Mouse (Mus musculus): Measurements from ENCODE around the gene Lrrn2. TPM values are rescaled to one million over a fixed set of nuclear protein-coding genes. Genes with fewer than 3 reads are reported as not detected.

The Lrrn2 gene
- polyA plus RNA-seq, 1 experiment from 2014 or later = 36.5 TPM

GRCm38 (mm10) chr1:132892065-132892464 lies 12.0 kb downstream of the Lrrn2 start:
- peaks cover 9% of the 10 kb centered on the region for H3K4me1 ChIP-seq (ENCODE audit: control insufficient read depth, insufficient read depth, low read length)
- DNase-seq (no peak), ATAC-seq (ENCODE audit: low FRiP score, low TSS enrichment) (no peak)
- H3K27me3 ChIP-seq (ENCODE audit: control insufficient read depth, insufficient read depth, low read length) = no peaks in the 10 kb centered on the region
- no peak overlapping the region for H3K27ac ChIP-seq (replicated peaks; ENCODE audit: low read depth, low read length)
- no peaks in the 10 kb centered on the region for H3K9me3 ChIP-seq (ENCODE audit: control insufficient read depth, low read length)
- no peak overlapping the region for H3K9ac ChIP-seq (replicated peaks; ENCODE audit: low read length)
- WGBS = 91% methylated on average over 2 of the region's 2 CpGs
- peaks cover 7% of the 10 kb centered on the region; the same call in 1 of the 2 replicates for H3K36me3 ChIP-seq (ENCODE audit: control insufficient read depth, insufficient read depth, low read length)
- H3K4me2 ChIP-seq (ENCODE audit: low read length) = no peak overlapping the region
- no peak overlapping the region for H3K4me3 ChIP-seq (replicated peaks; ENCODE audit: low read depth, low read length)

DNA sequence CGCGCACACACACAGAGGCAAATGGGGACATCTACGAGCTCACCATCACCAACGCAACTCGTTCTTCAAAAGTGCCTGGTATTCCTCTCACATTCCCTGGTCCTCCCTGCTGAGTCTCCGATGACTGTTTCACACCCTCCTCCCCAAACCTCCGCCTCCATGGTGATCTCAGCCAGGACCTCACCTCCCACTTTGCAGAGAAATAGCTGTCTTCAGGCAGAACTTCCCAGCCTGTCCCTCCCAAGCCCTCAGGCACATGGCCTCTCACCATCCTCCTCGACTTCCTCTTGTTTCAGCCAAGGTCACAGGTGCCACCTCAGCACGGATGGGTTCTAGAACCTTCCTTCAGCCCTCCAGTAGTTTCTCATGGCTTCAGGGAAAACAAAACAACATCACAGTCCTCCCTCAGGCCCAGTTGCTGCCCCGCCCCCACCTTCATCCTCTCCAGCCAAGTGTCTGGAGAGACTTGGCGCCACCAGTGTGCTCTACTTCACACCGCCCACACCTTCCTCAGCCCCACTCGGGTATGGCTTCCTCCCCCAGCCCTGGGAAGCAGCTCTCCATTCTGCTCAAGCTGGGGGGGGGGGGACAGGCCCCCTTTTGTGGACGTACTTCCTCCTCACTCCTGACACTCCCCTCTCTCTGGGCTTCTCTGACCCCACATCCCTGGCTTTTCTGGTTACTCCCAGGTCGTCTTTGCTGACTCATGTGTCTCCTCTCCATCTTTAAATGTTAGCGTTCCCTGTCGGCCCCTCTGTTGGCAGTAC lies 13.4 kb downstream of the Lrrn2 start:
- Histone ChIP-seq H3K4me1 (ENCODE audit: control insufficient read depth, insufficient read depth, low read length) (peaks cover 9% of the 10 kb centered on the region), H3K36me3 (ENCODE audit: control insufficient read depth, insufficient read depth, low read length) (peaks cover 7% of the 10 kb centered on the region; the same call in 1 of the 2 replicates), H3K27me3 (ENCODE audit: control insufficient read depth, insufficient read depth, low read length) (no peaks in the 10 kb centered on the region), H3K4me3 (replicated peaks; ENCODE audit: low read depth, low read length) (no peak overlapping the region), H3K4me2 (ENCODE audit: low read length) (no peak overlapping the region), H3K9ac (replicated peaks; ENCODE audit: low read length) (no peak overlapping the region), H3K27ac (replicated peaks; ENCODE audit: low read depth, low read length) (no peak overlapping the region), H3K9me3 (ENCODE audit: control insufficient read depth, low read length) (no peaks in the 10 kb centered on the region)
- ATAC-seq (ENCODE audit: low FRiP score, low TSS enrichment) (no peak), DNase-seq (no peak)
- WGBS = 85% methylated on average over 17 of the region's 17 CpGs

DNA sequence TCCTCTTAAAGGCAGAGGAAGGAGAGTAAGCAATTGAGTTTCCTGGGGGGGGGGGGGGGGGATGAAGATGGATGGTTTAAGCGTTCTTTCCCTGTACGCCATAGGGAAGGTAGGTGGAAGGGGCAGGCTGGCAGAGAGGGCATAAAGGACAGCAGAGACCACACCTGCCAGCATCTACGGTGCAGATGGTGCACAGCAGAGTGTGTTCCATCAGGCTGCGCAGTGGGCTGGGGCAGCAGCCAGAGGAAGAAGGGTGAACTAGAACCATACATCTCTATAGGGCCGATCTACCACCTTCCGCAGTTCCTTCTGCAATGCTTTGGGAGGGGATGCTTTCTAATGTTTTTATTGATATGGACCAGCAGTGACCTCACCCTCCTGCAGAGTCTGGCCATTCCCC lies 19.0 kb downstream of the Lrrn2 start:
- no peak overlapping the region for H3K9ac ChIP-seq (replicated peaks; ENCODE audit: low read length)
- peaks cover 18% of the 10 kb centered on the region for H3K4me1 ChIP-seq (ENCODE audit: control insufficient read depth, insufficient read depth, low read length)
- no peak overlapping the region for H3K4me3 ChIP-seq (replicated peaks; ENCODE audit: low read depth, low read length)
- ATAC-seq (ENCODE audit: low FRiP score, low TSS enrichment) (no peak), DNase-seq (no peak)
- WGBS = 91% methylated on average over 6 of the region's 6 CpGs
- no peaks in the 10 kb centered on the region for H3K27me3 ChIP-seq (ENCODE audit: control insufficient read depth, insufficient read depth, low read length)
- H3K4me2 ChIP-seq (ENCODE audit: low read length) = no peak overlapping the region
- no peaks in the 10 kb centered on the region for H3K9me3 ChIP-seq (ENCODE audit: control insufficient read depth, low read length)
- no peak overlapping the region for H3K27ac ChIP-seq (replicated peaks; ENCODE audit: low read depth, low read length)
- no peaks in the 10 kb centered on the region for H3K36me3 ChIP-seq (ENCODE audit: control insufficient read depth, insufficient read depth, low read length)

GRCm38 (mm10) chr1:132899626-132900025 lies 19.6 kb downstream of the Lrrn2 start:
- no peak for ATAC-seq (ENCODE audit: low FRiP score, low TSS enrichment)
- no peak overlapping the region for H3K27ac ChIP-seq (replicated peaks; ENCODE audit: low read depth, low read length)

DNA sequence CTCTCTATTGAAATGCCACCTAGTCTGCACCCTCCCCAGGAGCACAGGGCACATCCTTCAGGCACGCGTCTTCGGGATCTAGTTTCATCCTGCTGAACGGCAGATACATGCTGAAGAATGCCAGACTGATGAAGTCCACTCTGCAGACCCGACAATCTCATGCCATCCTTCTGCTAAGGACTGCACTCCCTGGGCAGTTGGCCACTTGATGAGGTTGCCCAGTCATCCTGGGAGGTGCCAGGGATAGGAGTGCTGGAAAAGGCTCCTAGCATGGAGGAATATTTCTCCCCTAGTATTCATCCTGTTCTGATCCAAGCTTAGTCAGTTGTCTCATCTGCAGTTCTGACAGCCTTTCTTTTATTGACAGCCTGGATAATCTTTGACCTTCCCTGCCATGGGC lies 20.9 kb downstream of the Lrrn2 start:
- no peak overlapping the region for H3K4me2 ChIP-seq (ENCODE audit: low read length)
- no peak overlapping the region for H3K4me3 ChIP-seq (replicated peaks; ENCODE audit: low read depth, low read length)
- no peaks in the 10 kb centered on the region for H3K36me3 ChIP-seq (ENCODE audit: control insufficient read depth, insufficient read depth, low read length)
- peaks cover 18% of the 10 kb centered on the region for H3K4me1 ChIP-seq (ENCODE audit: control insufficient read depth, insufficient read depth, low read length)
- H3K9me3 ChIP-seq (ENCODE audit: control insufficient read depth, low read length) = no peaks in the 10 kb centered on the region
- H3K27ac ChIP-seq (replicated peaks; ENCODE audit: low read depth, low read length) = no peak overlapping the region
- H3K27me3 ChIP-seq (ENCODE audit: control insufficient read depth, insufficient read depth, low read length) = no peaks in the 10 kb centered on the region
- DNase-seq = no peak
- 88% methylated on average over 5 of the region's 5 CpGs for WGBS
- no peak for ATAC-seq (ENCODE audit: low FRiP score, low TSS enrichment)
- no peak overlapping the region for H3K9ac ChIP-seq (replicated peaks; ENCODE audit: low read length)

More at GRCm38 (mm10) chr1:132899626-132900025, 19.6 kb downstream of the Lrrn2 start:
- no peaks in the 10 kb centered on the region for H3K36me3 ChIP-seq (ENCODE audit: control insufficient read depth, insufficient read depth, low read length)
- no peak overlapping the region for H3K9ac ChIP-seq (replicated peaks; ENCODE audit: low read length)
- no peak overlapping the region for H3K4me3 ChIP-seq (replicated peaks; ENCODE audit: low read depth, low read length)
- no peaks in the 10 kb centered on the region for H3K27me3 ChIP-seq (ENCODE audit: control insufficient read depth, insufficient read depth, low read length)
- no peak overlapping the region for H3K4me2 ChIP-seq (ENCODE audit: low read length)
- WGBS = 84% methylated on average over 7 of the region's 7 CpGs
- H3K9me3 ChIP-seq (ENCODE audit: control insufficient read depth, low read length) = no peaks in the 10 kb centered on the region
- no peak for DNase-seq
- H3K4me1 ChIP-seq (ENCODE audit: control insufficient read depth, insufficient read depth, low read length) = peaks cover 18% of the 10 kb centered on the region

DNA sequence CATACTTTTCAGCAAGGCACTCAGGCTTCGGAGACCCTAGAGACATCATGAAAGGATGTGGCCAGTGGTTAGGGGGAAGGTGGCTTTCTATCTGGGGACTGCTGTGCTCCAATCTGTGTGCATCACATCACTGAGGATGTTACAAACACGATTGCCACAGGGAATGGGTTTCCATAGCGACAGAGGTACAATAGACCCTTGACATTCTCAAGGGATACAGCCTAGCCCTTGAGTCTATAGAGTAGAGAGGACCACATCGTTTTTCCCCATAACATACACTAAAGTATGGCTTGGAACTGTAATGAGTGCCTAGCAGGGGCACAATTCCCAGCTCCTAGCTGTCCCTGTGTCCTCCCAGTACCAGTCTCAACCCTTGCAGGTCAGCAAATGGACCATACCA lies 23.4 kb downstream of the Lrrn2 start:
- Histone ChIP-seq H3K27ac (replicated peaks; ENCODE audit: low read depth, low read length) (no peak overlapping the region), H3K4me1 (ENCODE audit: control insufficient read depth, insufficient read depth, low read length) (peaks cover 18% of the 10 kb centered on the region), H3K36me3 (ENCODE audit: control insufficient read depth, insufficient read depth, low read length) (no peaks in the 10 kb centered on the region), H3K4me3 (replicated peaks; ENCODE audit: low read depth, low read length) (no peak overlapping the region), H3K9me3 (ENCODE audit: control insufficient read depth, low read length) (no peaks in the 10 kb centered on the region), H3K27me3 (ENCODE audit: control insufficient read depth, insufficient read depth, low read length) (no peaks in the 10 kb centered on the region), H3K9ac (replicated peaks; ENCODE audit: low read length) (no peak overlapping the region), H3K4me2 (ENCODE audit: low read length) (no peak overlapping the region)
- 42% methylated on average over 4 of the region's 4 CpGs for WGBS
- peak; percentile 48 for DNase-seq
- no peak for ATAC-seq (ENCODE audit: low FRiP score, low TSS enrichment)

- Histone ChIP-seq H3K9ac (replicated peaks; ENCODE audit: low read length) (no peak overlapping the region), H3K27ac (replicated peaks; ENCODE audit: low read depth, low read length) (no peak overlapping the region), H3K36me3 (ENCODE audit: control insufficient read depth, insufficient read depth, low read length) (no peaks in the 10 kb centered on the region), H3K4me2 (ENCODE audit: low read length) (no peak overlapping the region), H3K4me3 (replicated peaks; ENCODE audit: low read depth, low read length) (no peak overlapping the region), H3K4me1 (ENCODE audit: control insufficient read depth, insufficient read depth, low read length) (peaks cover 16% of the 10 kb centered on the region), H3K27me3 (ENCODE audit: control insufficient read depth, insufficient read depth, low read length) (no peaks in the 10 kb centered on the region), H3K9me3 (ENCODE audit: control insufficient read depth, low read length) (no peaks in the 10 kb centered on the region)
- WGBS = 63% methylated on average over 4 of the region's 4 CpGs
- ATAC-seq (ENCODE audit: low FRiP score, low TSS enrichment) = peak; percentile 37; the same call in 1 of the 2 replicates
- DNase-seq = no peak
Measured at GRCm38 (mm10) chr1:132909090-132909489, 29.0 kb downstream of the Lrrn2 start.

DNA sequence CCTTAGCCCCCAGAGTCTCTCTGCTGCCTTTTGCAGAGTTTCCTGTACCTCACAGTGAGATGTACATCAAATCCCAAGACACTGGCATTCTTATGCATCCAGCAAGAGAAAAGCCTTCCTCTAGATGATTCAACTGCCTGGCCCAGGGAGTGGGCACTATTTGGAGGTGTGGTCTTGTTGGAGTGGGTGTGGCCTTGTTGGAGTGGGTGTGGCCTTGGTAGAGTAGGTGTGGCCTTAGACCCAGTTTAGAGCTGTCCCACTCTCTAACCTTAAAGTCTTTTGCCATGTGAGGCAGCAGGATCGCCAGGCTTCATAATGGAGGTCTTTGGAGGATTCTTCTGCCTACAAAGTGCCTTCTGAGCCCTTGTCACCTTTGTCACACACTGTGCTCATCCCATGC lies 29.9 kb downstream of the Lrrn2 start:
- Histone ChIP-seq H3K36me3 (ENCODE audit: control insufficient read depth, insufficient read depth, low read length) (no peaks in the 10 kb centered on the region), H3K9me3 (ENCODE audit: control insufficient read depth, low read length) (no peaks in the 10 kb centered on the region), H3K4me2 (ENCODE audit: low read length) (no peak overlapping the region), H3K4me1 (ENCODE audit: control insufficient read depth, insufficient read depth, low read length) (peaks cover 16% of the 10 kb centered on the region), H3K9ac (replicated peaks; ENCODE audit: low read length) (no peak overlapping the region), H3K27ac (replicated peaks; ENCODE audit: low read depth, low read length) (no peak overlapping the region), H3K27me3 (ENCODE audit: control insufficient read depth, insufficient read depth, low read length) (no peaks in the 10 kb centered on the region), H3K4me3 (replicated peaks; ENCODE audit: low read depth, low read length) (no peak overlapping the region)
- ATAC-seq (ENCODE audit: low FRiP score, low TSS enrichment) (no peak), DNase-seq (no peak)
- 83% methylated on average over 1 of the region's 1 CpGs for WGBS

DNA sequence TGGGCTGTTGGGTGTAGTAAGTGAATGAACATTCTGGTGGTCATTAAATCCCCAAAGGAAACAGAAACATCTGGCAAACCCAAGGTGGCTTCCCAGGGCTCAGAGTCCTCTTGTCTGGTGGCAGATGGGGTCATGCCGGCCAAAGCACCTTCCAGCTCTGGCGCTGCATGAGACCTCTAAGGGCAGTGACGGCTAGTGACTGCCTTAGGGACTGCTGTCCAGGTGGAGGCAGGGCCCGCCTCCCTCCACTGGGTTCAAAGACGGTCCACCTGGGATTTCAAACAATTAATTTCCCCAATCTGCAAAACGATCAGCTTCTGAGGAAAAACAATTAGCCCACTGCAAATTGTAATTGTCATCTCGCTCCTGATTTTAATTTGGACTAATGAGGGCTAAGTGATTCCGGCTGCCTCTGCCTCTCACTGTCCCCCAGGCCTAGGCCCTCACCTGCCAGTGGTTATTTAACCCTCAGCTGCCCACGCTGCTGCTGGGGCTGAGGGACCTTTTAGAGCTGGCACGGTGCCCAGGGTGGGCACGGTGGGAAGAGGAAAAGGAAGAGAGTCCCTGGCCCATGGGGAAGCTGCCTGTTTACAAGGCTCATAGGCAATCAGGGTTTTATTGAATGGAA lies 30.5 kb downstream of the Lrrn2 start:
- H3K4me2 ChIP-seq (ENCODE audit: low read length) = no peak overlapping the region
- peak; percentile 58 for DNase-seq
- no peaks in the 10 kb centered on the region for H3K27me3 ChIP-seq (ENCODE audit: control insufficient read depth, insufficient read depth, low read length)
- peaks cover 16% of the 10 kb centered on the region for H3K4me1 ChIP-seq (ENCODE audit: control insufficient read depth, insufficient read depth, low read length)
- H3K4me3 ChIP-seq (replicated peaks; ENCODE audit: low read depth, low read length) = no peak overlapping the region
- 49% methylated on average over 11 of the region's 11 CpGs for WGBS
- H3K9ac ChIP-seq (replicated peaks; ENCODE audit: low read length) = no peak overlapping the region
- H3K27ac ChIP-seq (replicated peaks; ENCODE audit: low read depth, low read length) = no peak overlapping the region; the same call in 1 of the 2 replicates
- H3K9me3 ChIP-seq (ENCODE audit: control insufficient read depth, low read length) = no peaks in the 10 kb centered on the region
- peak; percentile 40; the same call in 1 of the 2 replicates for ATAC-seq (ENCODE audit: low FRiP score, low TSS enrichment)
- no peaks in the 10 kb centered on the region for H3K36me3 ChIP-seq (ENCODE audit: control insufficient read depth, insufficient read depth, low read length)
